Mouse (Mus musculus): Measurements from ENCODE around the gene Rab40c. TPM values are rescaled to one million over a fixed set of nuclear protein-coding genes. Genes with fewer than 3 reads are reported as not detected.

Rab40c gene
- polyA plus RNA-seq, 1 experiment from 2014 or later: 24.3 TPM

GRCm38 (mm10) chr17:25880913-25881641 is 38.5 kb downstream of the Rab40c start:
- H3K9me3 ChIP-seq (ENCODE audit: control insufficient read depth, low read length): no peaks in the 10 kb centered on the region
- peaks cover 10% of the 10 kb centered on the region for H3K4me1 ChIP-seq (ENCODE audit: control insufficient read depth, insufficient read depth, low read length)
- no peaks in the 10 kb centered on the region for H3K27me3 ChIP-seq (replicated peaks; ENCODE audit: control insufficient read depth, insufficient read depth, low read length)
- 22% methylated on average over 5 of the region's 5 CpGs for WGBS
- peaks cover 14% of the 10 kb centered on the region; the same call in 1 of the 2 replicates for H3K36me3 ChIP-seq (ENCODE audit: control insufficient read depth, insufficient read depth, low read length)
- no peak overlapping the region for H3K27ac ChIP-seq (ENCODE audit: low read length)
- H3K4me2 ChIP-seq (ENCODE audit: low read depth, low read length): no peak overlapping the region
- no peak for ATAC-seq
- H3K4me3 ChIP-seq (ENCODE audit: low read length): no peak overlapping the region
- H3K9ac ChIP-seq (ENCODE audit: low read depth, low read length): no peak overlapping the region

- WGBS: 39% methylated on average over 5 of the region's 5 CpGs
- ATAC-seq: no peak
- Histone ChIP-seq H3K27ac (ENCODE audit: low read length) (no peak within 1 kb of the TSS), H3K4me1 (ENCODE audit: control insufficient read depth, insufficient read depth, low read length) (peaks cover 13% of the 10 kb centered on the region), H3K27me3 (replicated peaks; ENCODE audit: control insufficient read depth, insufficient read depth, low read length) (no peaks in the 10 kb centered on the region), H3K4me2 (ENCODE audit: low read depth, low read length) (no peak within 1 kb of the TSS), H3K36me3 (ENCODE audit: control insufficient read depth, insufficient read depth, low read length) (peaks cover 14% of the 10 kb centered on the region; the same call in 1 of the 2 replicates), H3K4me3 (ENCODE audit: low read length) (no peak within 1 kb of the TSS), H3K9me3 (ENCODE audit: control insufficient read depth, low read length) (no peaks in the 10 kb centered on the region), H3K9ac (ENCODE audit: low read depth, low read length) (no peak within 1 kb of the TSS)
Measured at GRCm38 (mm10) chr17:25880196-25880910, 39.2 kb downstream of the Rab40c start, which contains the start of gene Wfikkn1. Wfikkn1 (minus strand) TSS chr17:25880858.

- no peak overlapping the region for H3K4me2 ChIP-seq (ENCODE audit: low read depth, low read length)
- no peak for ATAC-seq
Measured at GRCm38 (mm10) chr17:25879750-25880149, 39.8 kb downstream of the Rab40c start.

GRCm38 (mm10) chr17:25879261-25879660 is 40.3 kb downstream of the Rab40c start:
- Histone ChIP-seq H3K27me3 (replicated peaks; ENCODE audit: control insufficient read depth, insufficient read depth, low read length) (no peaks in the 10 kb centered on the region), H3K4me1 (ENCODE audit: control insufficient read depth, insufficient read depth, low read length) (peaks cover 15% of the 10 kb centered on the region), H3K9me3 (ENCODE audit: control insufficient read depth, low read length) (no peaks in the 10 kb centered on the region), H3K4me2 (ENCODE audit: low read depth, low read length) (no peak overlapping the region), H3K27ac (ENCODE audit: low read length) (no peak overlapping the region), H3K9ac (ENCODE audit: low read depth, low read length) (no peak overlapping the region), H3K36me3 (ENCODE audit: control insufficient read depth, insufficient read depth, low read length) (peaks cover 14% of the 10 kb centered on the region; the same call in 1 of the 2 replicates), H3K4me3 (ENCODE audit: low read length) (no peak overlapping the region)
- WGBS: 55% methylated on average over 4 of the region's 4 CpGs
- ATAC-seq: no peak

More at GRCm38 (mm10) chr17:25879750-25880149, 39.8 kb downstream of the Rab40c start:
- Histone ChIP-seq H3K4me3 (ENCODE audit: low read length) (no peak overlapping the region), H3K27me3 (replicated peaks; ENCODE audit: control insufficient read depth, insufficient read depth, low read length) (no peaks in the 10 kb centered on the region), H3K9me3 (ENCODE audit: control insufficient read depth, low read length) (no peaks in the 10 kb centered on the region), H3K4me1 (ENCODE audit: control insufficient read depth, insufficient read depth, low read length) (peaks cover 13% of the 10 kb centered on the region), H3K9ac (ENCODE audit: low read depth, low read length) (no peak overlapping the region), H3K27ac (ENCODE audit: low read length) (no peak overlapping the region), H3K36me3 (ENCODE audit: control insufficient read depth, insufficient read depth, low read length) (peaks cover 14% of the 10 kb centered on the region; the same call in 1 of the 2 replicates)
- WGBS: 75% methylated on average over 8 of the region's 8 CpGs

GRCm38 (mm10) chr17:25878611-25879180 is 40.8 kb downstream of the Rab40c start:
- ATAC-seq: no peak
- Histone ChIP-seq H3K9ac (ENCODE audit: low read depth, low read length) (no peak overlapping the region), H3K27ac (ENCODE audit: low read length) (no peak overlapping the region), H3K4me2 (ENCODE audit: low read depth, low read length) (no peak overlapping the region), H3K4me3 (ENCODE audit: low read length) (no peak overlapping the region), H3K9me3 (ENCODE audit: control insufficient read depth, low read length) (no peaks in the 10 kb centered on the region), H3K27me3 (replicated peaks; ENCODE audit: control insufficient read depth, insufficient read depth, low read length) (no peaks in the 10 kb centered on the region), H3K4me1 (ENCODE audit: control insufficient read depth, insufficient read depth, low read length) (peaks cover 19% of the 10 kb centered on the region), H3K36me3 (ENCODE audit: control insufficient read depth, insufficient read depth, low read length) (peaks cover 14% of the 10 kb centered on the region; the same call in 1 of the 2 replicates)
- 91% methylated on average over 19 of the region's 19 CpGs for WGBS

- Histone ChIP-seq H3K27me3 (replicated peaks; ENCODE audit: control insufficient read depth, insufficient read depth, low read length) (no peaks in the 10 kb centered on the region), H3K4me3 (ENCODE audit: low read length) (no peak overlapping the region), H3K27ac (ENCODE audit: low read length) (no peak overlapping the region), H3K4me2 (ENCODE audit: low read depth, low read length) (no peak overlapping the region), H3K4me1 (ENCODE audit: control insufficient read depth, insufficient read depth, low read length) (peaks cover 19% of the 10 kb centered on the region), H3K9me3 (ENCODE audit: control insufficient read depth, low read length) (no peaks in the 10 kb centered on the region), H3K36me3 (ENCODE audit: control insufficient read depth, insufficient read depth, low read length) (peaks cover 8% of the 10 kb centered on the region; the same call in 1 of the 2 replicates), H3K9ac (ENCODE audit: low read depth, low read length) (no peak overlapping the region)
- no peak for ATAC-seq
- WGBS: 92% methylated on average over 32 of the region's 32 CpGs
Measured at GRCm38 (mm10) chr17:25877741-25878610, 41.6 kb downstream of the Rab40c start.

- 89% methylated on average over 3 of the region's 3 CpGs for WGBS
- Histone ChIP-seq H3K4me1 (ENCODE audit: control insufficient read depth, insufficient read depth, low read length) (peaks cover 19% of the 10 kb centered on the region), H3K9me3 (ENCODE audit: control insufficient read depth, low read length) (no peaks in the 10 kb centered on the region), H3K27me3 (replicated peaks; ENCODE audit: control insufficient read depth, insufficient read depth, low read length) (no peaks in the 10 kb centered on the region), H3K9ac (ENCODE audit: low read depth, low read length) (no peak overlapping the region), H3K4me3 (ENCODE audit: low read length) (no peak overlapping the region), H3K36me3 (ENCODE audit: control insufficient read depth, insufficient read depth, low read length) (peaks cover 8% of the 10 kb centered on the region; the same call in 1 of the 2 replicates), H3K27ac (ENCODE audit: low read length) (no peak overlapping the region), H3K4me2 (ENCODE audit: low read depth, low read length) (no peak overlapping the region)
- no peak for ATAC-seq
Measured at GRCm38 (mm10) chr17:25877025-25877424, 42.5 kb downstream of the Rab40c start.

GRCm38 (mm10) chr17:25876347-25876915 is 43.1 kb downstream of the Rab40c start:
- Histone ChIP-seq H3K27ac (ENCODE audit: low read length) (no peak overlapping the region), H3K36me3 (ENCODE audit: control insufficient read depth, insufficient read depth, low read length) (peaks cover 8% of the 10 kb centered on the region; the same call in 1 of the 2 replicates), H3K9ac (ENCODE audit: low read depth, low read length) (peak overlapping the region; percentile 75), H3K9me3 (ENCODE audit: control insufficient read depth, low read length) (no peaks in the 10 kb centered on the region), H3K4me3 (ENCODE audit: low read length) (peak overlapping the region; percentile 74), H3K27me3 (replicated peaks; ENCODE audit: control insufficient read depth, insufficient read depth, low read length) (no peaks in the 10 kb centered on the region), H3K4me1 (ENCODE audit: control insufficient read depth, insufficient read depth, low read length) (peaks cover 19% of the 10 kb centered on the region), H3K4me2 (ENCODE audit: low read depth, low read length) (peak overlapping the region; percentile 82)
- no peak for ATAC-seq
- 57% methylated on average over 10 of the region's 10 CpGs for WGBS
